Mouse (Mus musculus) neural tube, embryonic 11.5 days (tissue): ENCODE measurements around the gene Vps13c. TPM values are rescaled to one million over a fixed set of nuclear protein-coding genes. Genes with fewer than 3 reads are reported as not detected.

Source experiments
- ATAC-seq: fragments of 200-750 bp; cut with Nextera tagmentation; 2 replicates; pipeline ENCODE4 v1.8.0; 2017; ENCODE audit warnings: moderate number of reproducible peaks, mild to moderate bottlenecking, moderate TSS enrichment, moderate library complexity; ENCODE audit not compliant: insufficient read depth, low FRiP score, low TSS enrichment
- DNase-seq: peaks from one replicate; pipeline ENCODE4 v3.0.0-alpha.2; 2015; ENCODE audit warnings: low spot score
- H3K27ac ChIP-seq: fragments of 300-500 bp; sonication (generic); 2 replicates; pipeline ENCODE4 v1.5.1; 2014; ENCODE audit warnings: low read depth, mild to moderate bottlenecking, low read length
- H3K27me3 ChIP-seq: fragments of 300-500 bp; sonication (generic); 2 replicates; pipeline ENCODE4 v1.6.1; 2014; ENCODE audit warnings: mild to moderate bottlenecking, low read length, mixed read lengths; ENCODE audit not compliant: control insufficient read depth, insufficient read depth
- H3K36me3 ChIP-seq: fragments of 300-500 bp; sonication (generic); 2 replicates; pipeline ENCODE4 v1.6.1; 2014; ENCODE audit warnings: mild to moderate bottlenecking, low read length, moderate library complexity, mixed read lengths; ENCODE audit not compliant: control insufficient read depth, insufficient read depth
- H3K4me1 ChIP-seq: fragments of 300-500 bp; sonication (generic); 2 replicates; pipeline ENCODE4 v1.6.1; 2014; ENCODE audit warnings: low read length, mixed read lengths; ENCODE audit not compliant: control insufficient read depth, insufficient read depth
- H3K4me2 ChIP-seq: fragments of 300-500 bp; sonication (generic); 2 replicates; pipeline ENCODE4 v1.6.1; 2014; ENCODE audit warnings: low read depth, mild to moderate bottlenecking, moderate library complexity
- H3K4me3 ChIP-seq: fragments of 300-500 bp; sonication (generic); 2 replicates; pipeline ENCODE4 v1.5.1; 2014; ENCODE audit warnings: low read depth, low read length
- H3K9ac ChIP-seq: fragments of 300-500 bp; sonication (generic); 2 replicates; pipeline ENCODE4 v1.6.1; 2014; ENCODE audit warnings: mild to moderate bottlenecking, low read length
- H3K9me3 ChIP-seq: fragments of 300-500 bp; sonication (generic); 2 replicates; pipeline ENCODE4 v1.6.1; 2016; ENCODE audit warnings: low read length; ENCODE audit not compliant: control insufficient read depth
- WGBS: fragments of 180-500 bp; shearing (Covaris S2); extraction: QIAGEN DNeasy Blood & Tissue Kit; methylation state at CpG from one replicate; pipeline ENCODE4 v1.1.7; 2014; 5-methylcytosine and 5-hydroxymethylcytosine counted together
- polyA plus RNA-seq: library from polyadenylated mRNA; unstranded; fragments of >200 nt; fragmentation: Nextera tagmentation; extraction: Ambion mirVana; gene quantifications from 2 replicates; pipeline ENCODE4 v1.2.1, GENCODE M21; 2014

Vps13c gene
- polyA plus RNA-seq, 1 experiment from 2014 or later = 7.8 TPM

DNA sequence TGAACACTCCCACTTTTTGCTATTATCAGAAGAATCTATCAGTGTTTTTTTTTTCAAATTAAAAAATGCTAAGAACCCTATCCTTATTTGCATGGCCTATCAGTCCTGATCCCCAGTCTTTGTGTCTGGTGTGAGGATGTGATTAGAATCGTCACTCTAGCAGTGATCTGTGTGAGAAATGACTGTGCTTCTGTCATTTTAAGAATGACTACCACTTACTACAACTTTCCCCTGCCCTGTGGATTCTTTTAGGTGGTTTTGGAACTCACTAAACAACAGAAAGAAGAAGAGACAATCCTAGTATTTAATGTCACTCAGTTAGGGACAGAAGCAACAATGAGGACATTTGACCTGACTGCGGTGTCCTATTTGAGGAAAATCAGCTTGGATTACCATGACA lies 65.3 kb downstream of the Vps13c start:
- no peak overlapping the region for H3K4me3 ChIP-seq
- H3K4me1 ChIP-seq = no peaks in the 10 kb centered on the region
- H3K27ac ChIP-seq = no peak overlapping the region
- no peaks in the 10 kb centered on the region for H3K27me3 ChIP-seq
- ATAC-seq (no peak), DNase-seq (no peak)
- H3K9me3 ChIP-seq = no peaks in the 10 kb centered on the region
- no peak overlapping the region for H3K4me2 ChIP-seq
- H3K9ac ChIP-seq = no peak overlapping the region
- WGBS = 83% methylated on average over 2 of the region's 2 CpGs
- peaks cover 2% of the 10 kb centered on the region; the same call in 1 of the 2 replicates for H3K36me3 ChIP-seq

DNA sequence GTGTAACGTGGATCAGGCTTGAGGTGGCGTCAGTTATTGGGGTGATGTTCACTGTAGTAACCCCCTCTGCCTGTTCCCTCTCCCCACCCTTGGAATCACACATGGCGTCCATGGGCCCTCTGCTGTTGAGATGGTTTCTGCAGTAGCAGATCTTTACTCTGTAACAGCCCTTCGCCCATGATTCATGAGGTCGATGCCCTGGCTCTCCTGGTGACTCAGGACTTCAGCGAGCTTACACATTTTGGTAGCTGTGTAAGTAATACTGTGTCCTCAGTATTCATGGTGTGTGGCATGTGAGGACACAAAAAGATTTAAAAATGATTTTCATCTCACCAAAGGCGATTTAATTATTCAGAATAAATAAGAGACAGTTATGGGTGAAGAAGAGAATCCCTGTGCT lies 74.5 kb downstream of the Vps13c start:
- ATAC-seq (no peak), DNase-seq (no peak)
- no peaks in the 10 kb centered on the region for H3K9me3 ChIP-seq
- H3K27me3 ChIP-seq = no peaks in the 10 kb centered on the region
- H3K4me3 ChIP-seq = no peak overlapping the region
- no peak overlapping the region for H3K4me2 ChIP-seq
- no peak overlapping the region for H3K9ac ChIP-seq
- H3K27ac ChIP-seq = no peak overlapping the region
- H3K4me1 ChIP-seq = no peaks in the 10 kb centered on the region
- 89% methylated on average over 7 of the region's 7 CpGs for WGBS
- no peaks in the 10 kb centered on the region for H3K36me3 ChIP-seq

DNA sequence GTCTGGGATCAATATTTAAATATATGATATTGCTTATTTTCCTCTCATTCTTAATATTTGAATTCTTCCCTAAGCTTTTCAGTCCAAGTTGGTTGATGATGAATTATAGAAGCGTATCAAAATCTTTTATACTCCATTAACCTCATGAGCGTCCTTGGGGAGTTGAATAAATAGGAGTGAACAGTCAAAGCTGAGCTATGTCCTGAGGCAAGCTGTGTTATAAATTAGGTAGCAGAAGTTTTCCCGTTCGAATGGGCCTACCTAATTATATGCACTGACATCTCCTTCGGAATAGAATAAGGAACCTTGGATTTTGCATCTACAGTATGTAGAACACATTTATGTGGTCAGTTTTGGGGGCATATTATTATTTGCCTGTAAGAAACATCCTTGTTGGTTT lies 82.2 kb downstream of the Vps13c start:
- 70% methylated on average over 5 of the region's 5 CpGs for WGBS
- DNase-seq (no peak), ATAC-seq (no peak)
- Histone ChIP-seq H3K4me2 (no peak overlapping the region), H3K27me3 (no peaks in the 10 kb centered on the region), H3K4me1 (no peaks in the 10 kb centered on the region), H3K9me3 (no peaks in the 10 kb centered on the region), H3K9ac (no peak overlapping the region), H3K27ac (no peak overlapping the region), H3K36me3 (no peaks in the 10 kb centered on the region), H3K4me3 (no peak overlapping the region)

DNA sequence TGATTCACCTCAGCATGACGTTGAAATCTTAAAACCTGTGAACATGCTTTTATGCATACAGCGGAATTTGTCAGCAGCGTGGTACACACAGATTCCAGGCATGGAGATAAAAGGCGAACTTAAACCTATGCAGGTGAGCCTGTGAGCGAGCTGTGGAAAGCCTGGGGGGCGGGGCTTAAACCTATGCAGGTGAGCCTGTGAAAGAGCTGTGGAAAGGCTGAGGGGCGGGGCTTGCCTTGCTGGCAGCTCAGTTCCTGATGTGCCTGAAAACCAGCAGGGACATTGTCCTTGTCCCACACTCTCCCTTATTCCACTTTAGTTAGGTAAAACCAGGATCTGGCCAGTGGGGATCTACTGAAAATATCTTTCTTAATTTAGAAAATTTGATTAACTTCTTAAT lies 90.4 kb downstream of the Vps13c start:
- Histone ChIP-seq H3K4me2 (no peak overlapping the region), H3K27ac (no peak overlapping the region), H3K9ac (no peak overlapping the region), H3K36me3 (peaks cover 2% of the 10 kb centered on the region), H3K4me1 (no peaks in the 10 kb centered on the region), H3K9me3 (no peaks in the 10 kb centered on the region), H3K27me3 (no peaks in the 10 kb centered on the region), H3K4me3 (no peak overlapping the region)
- DNase-seq (no peak), ATAC-seq (no peak)
- 65% methylated on average over 7 of the region's 7 CpGs for WGBS

DNA sequence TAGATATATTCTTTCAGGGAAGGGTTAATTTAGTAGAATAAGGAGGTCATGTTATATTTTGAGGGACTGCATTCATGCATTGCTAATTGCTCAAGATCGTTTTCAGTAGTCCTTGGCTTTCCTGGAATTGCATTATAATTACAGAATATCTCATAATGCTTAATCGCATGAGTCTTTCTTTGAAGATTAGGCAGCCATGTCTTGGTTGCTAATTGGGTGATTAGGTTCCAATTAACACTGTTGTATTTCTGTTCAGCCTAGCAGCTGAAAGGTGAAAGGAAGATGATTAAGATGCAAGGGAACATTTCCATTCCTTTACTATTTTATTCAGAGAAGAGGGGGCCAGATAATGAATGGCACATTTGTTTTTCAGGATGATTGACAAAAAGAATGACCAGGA lies 97.1 kb downstream of the Vps13c start:
- H3K27me3 ChIP-seq = no peaks in the 10 kb centered on the region

DNA sequence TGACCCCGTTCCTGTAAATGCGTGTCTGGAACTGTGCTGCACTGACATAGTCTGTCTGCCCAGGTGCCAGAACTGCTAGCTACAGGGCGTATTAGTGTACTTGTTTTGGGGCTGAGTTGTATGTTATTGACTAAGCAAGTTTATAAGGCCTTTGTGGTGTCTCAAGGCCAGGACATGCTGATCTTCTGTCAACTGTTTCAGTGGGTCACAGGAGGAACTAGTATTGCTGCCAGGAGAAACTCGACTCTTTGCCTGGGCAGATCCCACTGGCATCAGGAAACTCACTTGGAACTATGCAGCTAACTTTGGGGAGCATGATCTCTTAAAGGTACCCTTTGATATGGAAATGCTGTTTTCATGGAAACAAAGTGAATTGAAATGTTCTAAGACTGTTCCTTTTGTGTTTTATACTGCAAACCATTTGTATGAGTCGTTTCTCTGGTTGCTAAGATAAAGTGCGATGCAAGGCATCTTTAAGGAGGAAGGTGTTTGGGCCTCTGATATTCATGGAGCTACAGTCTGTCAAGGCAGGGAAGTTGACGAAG lies 115.3 kb downstream of the Vps13c start:
- no peaks in the 10 kb centered on the region; the same call in none of the 2 replicates for H3K36me3 ChIP-seq
- DNase-seq = no peak
- WGBS = 81% methylated on average over 7 of the region's 7 CpGs
- H3K27me3 ChIP-seq = no peaks in the 10 kb centered on the region
- no peak overlapping the region for H3K4me2 ChIP-seq
- no peak overlapping the region for H3K4me3 ChIP-seq
- H3K4me1 ChIP-seq = no peaks in the 10 kb centered on the region; the same call in 1 of the 2 replicates
- no peak for ATAC-seq
- no peak overlapping the region for H3K9ac ChIP-seq
- no peaks in the 10 kb centered on the region for H3K9me3 ChIP-seq
- no peak overlapping the region for H3K27ac ChIP-seq

More for the DNA sequence above, 97.1 kb downstream of the Vps13c start:
- Histone ChIP-seq H3K4me3 (no peak overlapping the region), H3K9ac (no peak overlapping the region), H3K36me3 (no peaks in the 10 kb centered on the region; the same call in 1 of the 2 replicates), H3K4me1 (no peaks in the 10 kb centered on the region), H3K9me3 (no peaks in the 10 kb centered on the region), H3K4me2 (no peak overlapping the region), H3K27ac (no peak overlapping the region)
- ATAC-seq (no peak), DNase-seq (no peak)
- WGBS = 89% methylated on average over 2 of the region's 2 CpGs

DNA sequence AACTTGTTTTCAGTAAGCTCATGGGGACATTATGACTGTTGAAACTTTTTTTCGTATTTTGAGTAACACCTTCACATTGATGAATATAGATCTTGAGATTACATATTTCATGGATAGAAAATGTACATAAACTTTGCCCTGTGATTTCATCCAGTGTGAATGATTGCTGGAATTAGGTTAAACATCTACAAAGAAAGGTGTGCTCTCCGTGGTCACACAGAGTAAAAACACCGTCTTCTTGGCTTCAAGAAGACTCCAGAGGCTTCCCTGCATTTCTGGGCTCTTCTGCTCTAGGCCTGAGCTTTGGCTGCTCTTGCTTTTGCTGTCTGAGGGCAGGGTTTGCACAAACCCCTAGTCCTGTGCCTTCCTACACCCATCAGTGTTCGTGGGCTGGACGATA lies 121.8 kb downstream of the Vps13c start:
- Histone ChIP-seq H3K4me2 (no peak overlapping the region), H3K9ac (no peak overlapping the region), H3K27me3 (no peaks in the 10 kb centered on the region), H3K27ac (no peak overlapping the region), H3K4me1 (no peaks in the 10 kb centered on the region; the same call in 1 of the 2 replicates), H3K36me3 (no peaks in the 10 kb centered on the region), H3K4me3 (no peak overlapping the region), H3K9me3 (no peaks in the 10 kb centered on the region)
- DNase-seq = no peak
- no peak for ATAC-seq
- WGBS = 98% methylated on average over 5 of the region's 5 CpGs

DNA sequence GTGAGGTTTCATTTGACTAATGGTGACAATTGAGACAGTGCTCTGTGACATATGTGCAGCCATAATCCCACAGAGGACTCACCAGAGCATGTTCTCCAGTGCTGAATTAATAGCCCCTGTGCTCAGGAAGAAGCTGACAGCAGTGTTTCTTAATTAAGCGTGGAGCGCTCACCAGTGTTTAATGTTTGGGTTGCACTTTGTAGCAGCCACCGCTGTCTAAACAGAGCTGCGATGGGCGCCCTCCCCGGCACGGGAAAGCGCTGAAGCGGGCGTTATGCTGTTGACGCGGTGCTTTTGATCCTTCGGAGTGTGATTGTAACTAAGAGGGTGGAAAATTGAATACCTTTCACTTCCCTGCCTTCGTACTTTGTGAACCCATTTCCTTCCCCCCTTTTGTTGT lies 125.7 kb downstream of the Vps13c start:
- H3K4me1 ChIP-seq = no peaks in the 10 kb centered on the region
- DNase-seq (peak; percentile 43), ATAC-seq (no peak)
- H3K4me2 ChIP-seq = no peak overlapping the region
- no peaks in the 10 kb centered on the region for H3K36me3 ChIP-seq
- no peak overlapping the region for H3K4me3 ChIP-seq
- WGBS = 12% methylated on average over 14 of the region's 14 CpGs
- no peaks in the 10 kb centered on the region for H3K27me3 ChIP-seq
- H3K27ac ChIP-seq = no peak overlapping the region
- H3K9ac ChIP-seq = no peak overlapping the region
- H3K9me3 ChIP-seq = no peaks in the 10 kb centered on the region

DNA sequence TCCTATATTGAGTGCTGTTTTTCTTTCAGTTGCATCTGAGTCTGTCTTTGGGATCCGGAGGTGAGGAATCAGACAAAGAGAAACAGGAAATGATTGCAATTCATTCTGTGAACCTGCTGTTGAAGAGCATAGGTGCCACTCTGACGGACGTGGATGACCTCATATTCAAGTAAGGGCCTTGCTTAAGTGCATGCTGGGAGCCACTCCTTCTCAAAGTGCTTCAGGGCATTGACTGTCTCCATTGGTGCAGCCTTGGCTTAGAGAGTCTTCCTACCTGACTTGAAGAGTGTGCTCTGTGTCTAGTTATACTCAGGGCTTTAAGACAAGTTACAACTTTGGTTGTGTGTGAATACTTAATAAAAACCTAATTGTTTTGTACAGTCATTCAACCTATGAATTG lies 126.8 kb downstream of the Vps13c start:
- H3K27me3 ChIP-seq = no peaks in the 10 kb centered on the region
- H3K36me3 ChIP-seq = no peaks in the 10 kb centered on the region
- H3K27ac ChIP-seq = no peak overlapping the region
- ATAC-seq = no peak
- H3K9me3 ChIP-seq = no peaks in the 10 kb centered on the region
- no peak for DNase-seq
- H3K9ac ChIP-seq = no peak overlapping the region
- 78% methylated on average over 3 of the region's 3 CpGs for WGBS
- H3K4me1 ChIP-seq = no peaks in the 10 kb centered on the region
- no peak overlapping the region for H3K4me2 ChIP-seq
- H3K4me3 ChIP-seq = no peak overlapping the region
